In the genomic region with DNA sequence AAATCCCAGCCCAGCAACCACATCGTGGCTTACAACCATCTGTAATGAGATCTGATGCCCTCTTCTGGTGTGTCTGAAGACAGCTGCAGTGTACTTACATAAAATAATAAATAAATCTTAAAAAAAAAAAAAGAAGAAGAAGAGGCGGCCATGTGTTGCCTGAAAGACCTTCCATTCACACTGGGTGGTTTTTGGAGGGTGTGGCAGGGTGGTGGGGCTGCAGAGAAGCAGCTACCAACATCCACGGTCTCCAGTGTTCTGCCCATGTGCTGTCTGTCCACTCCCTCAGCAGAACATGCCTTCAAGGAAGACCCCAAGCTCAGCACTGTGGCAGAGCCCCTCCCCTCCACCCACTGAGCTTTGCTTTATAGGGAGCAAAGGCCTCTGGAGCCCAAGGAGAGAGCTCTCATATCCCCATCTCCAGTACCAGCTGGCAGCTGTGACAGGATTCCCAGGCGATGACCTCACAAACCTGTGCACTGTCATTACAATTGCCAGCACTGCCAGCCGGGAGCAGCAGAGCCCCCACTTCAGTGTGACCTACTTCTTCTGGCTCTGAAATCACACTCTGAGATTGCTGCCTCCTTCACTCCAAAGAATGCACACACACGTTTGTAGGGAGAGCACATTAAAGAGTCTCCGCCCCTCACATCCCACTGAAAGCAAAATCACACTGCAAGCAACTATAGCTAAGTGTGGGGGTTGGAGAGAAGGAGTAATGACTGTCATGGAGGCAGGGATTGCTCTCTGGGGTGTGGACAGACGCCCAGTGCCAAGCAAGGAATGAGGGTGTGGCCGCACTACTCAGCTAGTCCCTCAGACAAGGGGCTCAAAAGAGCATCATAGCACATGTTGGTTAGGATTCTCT, we compare ENCODE assay signal across 9 mouse cellular contexts.
A peak's percentile ranks its signal among the peaks of the same experiment; 100 is the strongest.
DNase-seq lines count a peak whose midpoint lies in the region; ATAC-seq and TF ChIP-seq lines count a peak whose summit lies in the region.
"Had no signal": no experiment of that assay in that cellular context is flagged by ENCODE, and none has a peak within 500 bp of the region (broad histone marks: within the 10 kb centered on the region; RNA-seq: fewer than 3 reads in every experiment).

No protein-coding gene starts in this region.

- no peaks in the 10 kb centered on the region for H3K9me3 ChIP-seq in hindbrain, embryonic 11.5 days (ENCODE audit: control insufficient read depth, low read length)
- H3K9me3 ChIP-seq in hindbrain, embryonic 10.5 days = no peaks in the 10 kb centered on the region
- no peaks in the 10 kb centered on the region for H3K9me3 ChIP-seq in forebrain, postnatal 0 days (ENCODE audit: low read length)
- H3K9me3 ChIP-seq: megakaryocyte, embryonic 14.5 days had no signal

- H3K4me3 ChIP-seq in hindbrain, embryonic 11.5 days (ENCODE audit: low read depth, low read length) = no peak overlapping the region
- no peak overlapping the region for H3K4me3 ChIP-seq in hindbrain, embryonic 10.5 days
- no peak overlapping the region for H3K4me3 ChIP-seq in forebrain, postnatal 0 days (ENCODE audit: low read depth, low read length)
- H3K4me3 ChIP-seq: megakaryocyte, embryonic 14.5 days had no signal

- H3K36me3 ChIP-seq in hindbrain, embryonic 11.5 days (ENCODE audit: control insufficient read depth, insufficient read depth, low read length) = no peaks in the 10 kb centered on the region
- H3K36me3 ChIP-seq in hindbrain, embryonic 10.5 days = no peaks in the 10 kb centered on the region
- H3K36me3 ChIP-seq in forebrain, postnatal 0 days (ENCODE audit: insufficient read depth) = no peaks in the 10 kb centered on the region

- H3K4me2 ChIP-seq in hindbrain, embryonic 11.5 days (replicated peaks; ENCODE audit: low read depth, low read length) = no peak overlapping the region
- H3K4me2 ChIP-seq in forebrain, postnatal 0 days (ENCODE audit: low read depth) = no peak overlapping the region

- H3K4me1 ChIP-seq in hindbrain, embryonic 11.5 days (replicated peaks; ENCODE audit: control insufficient read depth, insufficient read depth, low read length) = no peaks in the 10 kb centered on the region
- H3K4me1 ChIP-seq in hindbrain, embryonic 10.5 days (replicated peaks) = peaks cover 19% of the 10 kb centered on the region
- no peaks in the 10 kb centered on the region for H3K4me1 ChIP-seq in forebrain, postnatal 0 days (ENCODE audit: insufficient read depth)

- ATAC-seq in hindbrain, embryonic 11.5 days (ENCODE audit: low FRiP score) = peak; percentile 22; the same call in 1 of the 2 replicates
- peak; percentile 70 for ATAC-seq in forebrain, postnatal 0 days

- no peak for DNase-seq in hindbrain, embryonic 11.5 days (ENCODE audit: low spot score)
- no peak for DNase-seq in hindbrain, embryonic 10.5 days (ENCODE audit: low spot score)
- DNase-seq in brain, adult 2 months (ENCODE audit: low read depth, low spot score) = peak; percentile 94
- peak; percentile 45 for DNase-seq in forebrain, postnatal 0 days
- peak; percentile 38 to 57 for DNase-seq in left cerebral cortex, postnatal 10 days (ENCODE audit: extremely low spot score in 1 of 2, low spot score in 2 of 2)
- peak; percentile 94 for DNase-seq in retina, postnatal 1 day
- no peak for DNase-seq in embryo, embryonic 10.5 days (ENCODE audit: low spot score)
- no peak for DNase-seq in thymus, postnatal 25 days

- H3K27ac ChIP-seq in hindbrain, embryonic 11.5 days (ENCODE audit: low read depth, low read length) = no peak overlapping the region
- no peak overlapping the region for H3K27ac ChIP-seq in hindbrain, embryonic 10.5 days
- 0 out of 2 replicates have a peak overlapping the region, but pooled peaks have one; percentile 5 for H3K27ac ChIP-seq in forebrain, postnatal 0 days (ENCODE audit: low read depth, low read length)

- intact Hi-C loops in left cerebral cortex, postnatal 10 days (cut with DNase I) = no loop called here

- 69% methylated on average over 9 of the region's 9 CpGs for WGBS in hindbrain, embryonic 11.5 days
- WGBS in hindbrain, embryonic 10.5 days = 72% methylated on average over 9 of the region's 9 CpGs
- 54% methylated on average over 9 of the region's 9 CpGs for WGBS in forebrain, postnatal 0 days

- no peaks in the 10 kb centered on the region for H3K27me3 ChIP-seq in hindbrain, embryonic 11.5 days (ENCODE audit: control insufficient read depth, insufficient read depth, low read length)
- no peaks in the 10 kb centered on the region for H3K27me3 ChIP-seq in hindbrain, embryonic 10.5 days (ENCODE audit: insufficient read depth, poor library complexity, severe bottlenecking)
- H3K27me3 ChIP-seq in forebrain, postnatal 0 days (ENCODE audit: insufficient read depth, low read length) = no peaks in the 10 kb centered on the region
- H3K27me3 ChIP-seq: megakaryocyte, embryonic 14.5 days had no signal

- H3K9ac ChIP-seq in hindbrain, embryonic 11.5 days (ENCODE audit: low read depth, low read length) = no peak overlapping the region
- no peak overlapping the region for H3K9ac ChIP-seq in forebrain, postnatal 0 days

- TF ChIP-seq CTCF in forebrain, postnatal 0 days (IDR thresholded peaks at IDR 0.05; ENCODE audit: low read depth) = peak; percentile 7; the same call in 1 of the 2 replicates

Comparison
In these comparisons a context has a peak if more than half of its experiments do, and no peak if none do; other contexts are left out.
1. DNase-seq: peak in brain, adult 2 months (single experiment), forebrain, postnatal 0 days (single experiment), left cerebral cortex, postnatal 10 days (2 of 2) and retina, postnatal 1 day (single experiment); none in hindbrain, embryonic 11.5 days (single experiment), hindbrain, embryonic 10.5 days (single experiment), embryo, embryonic 10.5 days (single experiment) and thymus, postnatal 25 days (single experiment).